Mouse (Mus musculus) brain, embryonic 14.5 days (tissue): ENCODE results near the gene St8sia1.

Source experiments
- CTCF ChIP-seq: fragments of 200-500 bp; IDR thresholded peaks from 2 replicates; pipeline ENCODE4 v1.5.1; 2012; ENCODE audit warnings: inconsistent platforms, mild to moderate bottlenecking, moderate library complexity, borderline replicate concordance; ENCODE audit not compliant: insufficient read depth, insufficient read length; ENCODE audit errors: extremely low read depth
- POLR2A ChIP-seq: fragments of 200-500 bp; IDR thresholded peaks from 2 replicates; pipeline ENCODE4 v1.6.1; 2012; ENCODE audit warnings: mild to moderate bottlenecking, inconsistent platforms, borderline replicate concordance; ENCODE audit not compliant: poor library complexity, insufficient read depth, insufficient read length, severe bottlenecking; ENCODE audit errors: extremely low read depth

DNA sequence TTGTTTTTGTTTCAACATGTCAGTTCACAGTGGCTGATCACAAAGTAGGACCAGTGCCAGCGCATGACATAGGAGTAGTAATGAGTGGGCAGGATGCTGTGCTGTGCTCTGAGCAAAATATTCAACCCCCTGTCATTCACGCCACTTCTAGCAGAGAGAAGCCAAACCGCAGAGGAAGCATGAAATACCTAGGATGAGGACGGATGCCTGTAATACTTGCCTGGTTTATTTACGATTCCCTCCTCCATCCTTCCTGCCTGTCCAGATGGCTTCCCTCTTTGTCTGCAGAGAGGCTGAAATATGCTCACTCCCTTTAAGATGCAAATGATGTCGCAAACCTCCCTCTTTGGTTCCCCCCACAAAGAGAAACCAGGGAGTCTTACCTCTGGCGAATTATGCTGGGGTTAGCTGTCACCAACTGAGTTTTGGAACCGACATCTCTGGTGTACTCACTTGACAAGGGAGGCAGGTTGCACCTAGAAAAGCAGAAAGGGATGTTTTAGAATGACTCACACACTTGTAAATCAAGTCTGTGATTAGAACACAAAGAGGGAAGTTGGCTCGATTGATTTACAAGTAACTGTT is 96.7 kb downstream of the St8sia1 start:
- no peak for TF ChIP-seq CTCF
- TF ChIP-seq POLR2A: no peak
